Mouse (Mus musculus): ENCODE results near the gene Cdk20. TPM values are rescaled to one million over a fixed set of nuclear protein-coding genes. Genes with fewer than 3 reads are reported as not detected.

Cdk20 gene
- total RNA-seq, 4 experiments from 2014 or later, result 10.7 to 13.9 (median 11.2) TPM

DNA sequence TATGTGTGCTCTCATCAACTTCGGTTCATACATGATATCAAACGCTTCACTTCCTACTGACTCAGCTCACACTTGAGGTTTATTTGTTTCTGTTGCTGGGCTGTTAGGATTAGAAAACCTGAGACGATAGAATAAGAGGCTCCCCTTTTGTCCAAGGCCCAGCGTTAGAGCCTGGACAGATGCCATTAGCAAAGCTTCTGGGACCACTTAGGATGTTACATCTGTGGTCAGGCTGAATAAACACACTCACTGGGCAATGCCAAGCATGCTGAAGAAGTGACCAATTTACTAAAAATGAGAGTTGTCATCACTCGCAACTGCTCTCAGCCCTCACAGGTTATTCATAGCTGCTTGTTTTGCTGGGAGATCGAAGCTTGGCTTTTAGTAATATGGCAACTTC, 57.8 kb downstream of the Cdk20 start:
- DNase-seq (ENCODE audit: low spot score in 2 of 2), result no peak

Other genes starting within 250 kb of the Cdk20 start
- 10 to 100 TPM; 10.9 to 15.5 (median 13.2) TPM for gene Cdc14b, start 157.0 kb upstream of the Cdk20 start, total RNA-seq (2022)
- gene Aaed1, start 119.6 kb upstream of the Cdk20 start, total RNA-seq (2022), result 10 to 100 TPM; 17.0 to 25.9 (median 18.8) TPM
- 100 to 1,000 TPM; 110 to 244 (median 174) TPM for gene Ctsl, start 61.4 kb upstream of the Cdk20 start, total RNA-seq (2022)
- gene Fam240b, start 65.5 kb downstream of the Cdk20 start, total RNA-seq (2022), result not detected

All from layer of hippocampus, adult 8-10 months (tissue).